14 mouse cellular contexts compared by ENCODE assay signal in genomic region chr11:97429615-97430014, GRCm38 (mm10). TPM values are rescaled to one million over a fixed set of nuclear protein-coding genes. Genes with fewer than 3 reads are reported as not detected.
A peak's percentile ranks its signal among the peaks of the same experiment; 100 is the strongest.
DNase-seq lines count a peak whose midpoint lies in the region; ATAC-seq and TF ChIP-seq lines count a peak whose summit lies in the region.
"Had no signal": no experiment of that assay in that cellular context is flagged by ENCODE, and none has a peak within 500 bp of the region (broad histone marks: within the 10 kb centered on the region; RNA-seq: fewer than 3 reads in every experiment).

No protein-coding gene starts in this region.

- no peak for ATAC-seq in limb, embryonic 12.5 days (ENCODE audit: insufficient number of reproducible peaks, insufficient read depth, low FRiP score, low TSS enrichment, low read depth)
- peak; percentile 37; the same call in 1 of the 2 replicates for ATAC-seq in heart, embryonic 16.5 days (replicated peaks; ENCODE audit: extremely low read depth, insufficient read depth, low FRiP score)
- ATAC-seq in liver, embryonic 15.5 days (ENCODE audit: insufficient read depth) = no peak
- no peak for ATAC-seq in monocyte, adult 5-6 weeks (replicated peaks; ENCODE audit: insufficient number of reproducible peaks, low FRiP score, low TSS enrichment, poor library complexity, severe bottlenecking)
- ATAC-seq: CD4-positive, CD25-positive, alpha-beta regulatory T cell, adult 4 months; forebrain, embryonic 13.5 days; lung, postnatal 0 days had no signal

- no peaks in the 10 kb centered on the region; the same call in 1 of the 2 replicates for H3K27me3 ChIP-seq in limb, embryonic 12.5 days
- 0 out of 2 replicates have a peak, but pooled peaks cover 3% of the 10 kb centered on the region for H3K27me3 ChIP-seq in limb, embryonic 10.5 days (ENCODE audit: low read depth, poor library complexity, severe bottlenecking)
- no peaks in the 10 kb centered on the region for H3K27me3 ChIP-seq in heart, embryonic 16.5 days (ENCODE audit: control insufficient read depth, insufficient read depth, low read length)
- H3K27me3 ChIP-seq in liver, embryonic 15.5 days = no peaks in the 10 kb centered on the region
- H3K27me3 ChIP-seq in kidney, adult 2 months (replicated peaks; ENCODE audit: control insufficient read depth, insufficient read depth, low read length) = no peaks in the 10 kb centered on the region

- WGBS in limb, embryonic 12.5 days = 79% methylated on average over 8 of the region's 8 CpGs
- 85% methylated on average over 8 of the region's 8 CpGs for WGBS in limb, embryonic 10.5 days
- WGBS in heart, embryonic 16.5 days = 41% methylated on average over 8 of the region's 8 CpGs
- 63% methylated on average over 8 of the region's 8 CpGs for WGBS in liver, embryonic 15.5 days (ENCODE audit: insufficient replicate concordance)
- WGBS in kidney, adult 2 months = 67% methylated on average over 8 of the region's 8 CpGs

- H3K4me2 ChIP-seq in limb, embryonic 12.5 days = no peak overlapping the region
- no peak overlapping the region for H3K4me2 ChIP-seq in heart, embryonic 16.5 days (ENCODE audit: low read depth, low read length)
- H3K4me2 ChIP-seq in liver, embryonic 15.5 days = peak overlapping the region; percentile 96; the same call in 1 of the 2 replicates
- H3K4me2 ChIP-seq: forebrain, embryonic 13.5 days; midbrain, embryonic 12.5 days had no signal

- no peaks in the 10 kb centered on the region for H3K9me3 ChIP-seq in limb, embryonic 12.5 days
- H3K9me3 ChIP-seq in limb, embryonic 10.5 days (replicated peaks) = no peaks in the 10 kb centered on the region
- no peaks in the 10 kb centered on the region for H3K9me3 ChIP-seq in heart, embryonic 16.5 days (replicated peaks; ENCODE audit: control insufficient read depth, low read length)
- H3K9me3 ChIP-seq in liver, embryonic 15.5 days (replicated peaks) = no peaks in the 10 kb centered on the region
- H3K9me3 ChIP-seq: forebrain, embryonic 13.5 days; midbrain, embryonic 12.5 days had no signal

- H3K4me3 ChIP-seq in limb, embryonic 12.5 days (replicated peaks) = no peak overlapping the region
- no peak overlapping the region for H3K4me3 ChIP-seq in limb, embryonic 10.5 days
- H3K4me3 ChIP-seq in heart, embryonic 16.5 days (ENCODE audit: low read length) = no peak overlapping the region
- H3K4me3 ChIP-seq in liver, embryonic 15.5 days (replicated peaks) = no peak overlapping the region
- H3K4me3 ChIP-seq in kidney, adult 2 months (ENCODE audit: insufficient read depth, low read depth, low read length) = no peak overlapping the region
- H3K4me3 ChIP-seq: forebrain, embryonic 13.5 days; midbrain, embryonic 12.5 days had no signal

- no peak overlapping the region for H3K9ac ChIP-seq in limb, embryonic 12.5 days (replicated peaks)
- H3K9ac ChIP-seq in heart, embryonic 16.5 days (ENCODE audit: low read length) = peak overlapping the region; percentile 34; the same call in 1 of the 2 replicates
- peak overlapping the region; percentile 67; the same call in 1 of the 2 replicates for H3K9ac ChIP-seq in liver, embryonic 15.5 days
- H3K9ac ChIP-seq: forebrain, embryonic 13.5 days; midbrain, embryonic 12.5 days had no signal

- H3K4me1 ChIP-seq in limb, embryonic 12.5 days (replicated peaks) = peaks cover 29% of the 10 kb centered on the region
- peaks cover 34% of the 10 kb centered on the region for H3K4me1 ChIP-seq in limb, embryonic 10.5 days
- peaks cover 40% of the 10 kb centered on the region for H3K4me1 ChIP-seq in heart, embryonic 16.5 days (ENCODE audit: control insufficient read depth, insufficient read depth, low read length)
- H3K4me1 ChIP-seq in liver, embryonic 15.5 days (replicated peaks) = peaks cover 81% of the 10 kb centered on the region
- H3K4me1 ChIP-seq in kidney, adult 2 months (ENCODE audit: control insufficient read depth, insufficient read depth, low read length) = peaks cover 7% of the 10 kb centered on the region; the same call in 1 of the 2 replicates

- no peak for DNase-seq in limb, embryonic 10.5 days (ENCODE audit: low spot score)
- peak; percentile 32 for DNase-seq in brain, adult 2 months (ENCODE audit: low read depth, low spot score)
- DNase-seq in frontal cortex, postnatal 36 days (ENCODE audit: low spot score in 2 of 2) = no peak
- DNase-seq in kidney, adult 2 months = no peak
- DNase-seq: layer of hippocampus, adult 9-11 months had no signal

- H3K36me3 ChIP-seq in limb, embryonic 12.5 days = no peaks in the 10 kb centered on the region
- H3K36me3 ChIP-seq in limb, embryonic 10.5 days = no peaks in the 10 kb centered on the region
- no peaks in the 10 kb centered on the region; the same call in 1 of the 2 replicates for H3K36me3 ChIP-seq in heart, embryonic 16.5 days (ENCODE audit: control insufficient read depth, insufficient read depth)
- H3K36me3 ChIP-seq in liver, embryonic 15.5 days (replicated peaks) = 0 out of 2 replicates have a peak, but pooled peaks cover 2% of the 10 kb centered on the region
- no peaks in the 10 kb centered on the region for H3K36me3 ChIP-seq in kidney, adult 2 months (ENCODE audit: control insufficient read depth, insufficient read depth, low read length)
- H3K36me3 ChIP-seq: midbrain, embryonic 12.5 days had no signal

- TF ChIP-seq POLR2A in kidney, adult 2 months (IDR thresholded peaks at IDR 0.05; ENCODE audit: low read depth, low read length) = no peak

- no peak for TF ChIP-seq CTCF in kidney, adult 2 months (conservative IDR thresholded peaks at IDR 0.05; ENCODE audit: insufficient read depth, insufficient read length, low read depth, low read length)

- H3K27ac ChIP-seq in limb, embryonic 12.5 days = 0 out of 2 replicates have a peak overlapping the region, but pooled peaks have one; percentile 35
- no peak overlapping the region for H3K27ac ChIP-seq in limb, embryonic 10.5 days
- peak overlapping the region; percentile 94 for H3K27ac ChIP-seq in heart, embryonic 16.5 days (ENCODE audit: low read length)
- peak overlapping the region; percentile 97 for H3K27ac ChIP-seq in liver, embryonic 15.5 days (replicated peaks)
- H3K27ac ChIP-seq in kidney, adult 2 months (ENCODE audit: insufficient read depth, low read depth, low read length) = no peak overlapping the region
- H3K27ac ChIP-seq: forebrain, embryonic 13.5 days; kidney, postnatal 0 days; midbrain, embryonic 12.5 days had no signal

RNA-seq across cellular contexts. Expression of gene Arhgap23, which starts 14.3 kb away (rescaled TPM):
- 7.3 and 7.4 TPM in 2 replicates for polyA plus RNA-seq in limb, embryonic 12.5 days (2016; fragmentation: Nextera tagmentation; extraction: Ambion mirVana)
- polyA plus RNA-seq in limb, embryonic 10.5 days (2016; fragmentation: Nextera tagmentation; extraction: Ambion mirVana) = 3.5 and 3.9 TPM in 2 replicates
- 5.5 and 6.1 TPM in 2 replicates for polyA plus RNA-seq in heart, embryonic 16.5 days (2015; fragmentation: Nextera tagmentation; extraction: Ambion mirVana)
- 6.6 and 9.4 TPM in 2 replicates for polyA plus RNA-seq in liver, embryonic 15.5 days (2015; fragmentation: Nextera tagmentation; extraction: Ambion mirVana)
- polyA plus RNA-seq in kidney, adult 2 months (2012; rRNA removed) = 14.9 and 17.1 TPM in 2 replicates
- total RNA-seq in monocyte, adult 5-6 weeks (2017) = 4.7 to 5.8 TPM (median 5.0 TPM) in 3 replicates
- polyA plus RNA-seq: CD4-positive, CD25-positive, alpha-beta regulatory T cell, adult 4 months had no signal

Comparison
In these comparisons a context has a peak if more than half of its experiments do, and no peak if none do; other contexts are left out.
1. H3K27ac ChIP-seq: peak in limb, embryonic 12.5 days (single experiment), heart, embryonic 16.5 days (single experiment) and liver, embryonic 15.5 days (single experiment); none in limb, embryonic 10.5 days (single experiment) and kidney, adult 2 months (single experiment).